Mouse (Mus musculus) induced T-regulatory cell, adult 2 months (primary cell): ENCODE results near the gene Gpatch3.

Source experiments
- DNase-seq: peaks from one replicate; pipeline ENCODE4 v3.0.0-alpha.2; 2012; ENCODE audit warnings: low read depth

Gene Gpatch3

GRCm38 (mm10) chr4:133574070-133574842 lies at the start of gene Gpatch3:
Gene Gpatch3 (plus strand): TSS chr4:133574745.
- DNase-seq = peak; percentile 95

DNA sequence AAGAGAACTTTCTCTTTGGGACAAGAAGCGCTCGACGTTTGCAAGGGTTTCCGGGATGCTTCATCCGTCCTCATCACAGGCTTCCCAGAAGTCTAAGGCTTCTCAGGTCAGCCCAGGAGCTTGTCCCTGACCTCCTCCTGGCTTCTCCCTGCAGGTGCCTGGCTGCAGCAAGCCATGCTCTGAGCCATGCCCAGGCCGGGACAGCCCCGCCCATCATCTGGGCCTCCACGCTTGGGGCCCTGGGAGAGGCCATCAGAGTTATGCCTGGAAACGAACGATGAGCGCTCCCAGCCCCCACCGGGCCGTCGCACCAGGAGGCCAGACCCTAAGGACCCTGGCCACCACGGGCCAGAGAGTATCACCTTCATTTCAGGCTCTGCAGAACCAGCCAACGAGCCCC lies 46.8 kb upstream of the Gpatch3 start:
- DNase-seq = no peak

GRCm38 (mm10) chr4:133532777-133533176 lies 41.8 kb upstream of the Gpatch3 start:
- no peak for DNase-seq

DNA sequence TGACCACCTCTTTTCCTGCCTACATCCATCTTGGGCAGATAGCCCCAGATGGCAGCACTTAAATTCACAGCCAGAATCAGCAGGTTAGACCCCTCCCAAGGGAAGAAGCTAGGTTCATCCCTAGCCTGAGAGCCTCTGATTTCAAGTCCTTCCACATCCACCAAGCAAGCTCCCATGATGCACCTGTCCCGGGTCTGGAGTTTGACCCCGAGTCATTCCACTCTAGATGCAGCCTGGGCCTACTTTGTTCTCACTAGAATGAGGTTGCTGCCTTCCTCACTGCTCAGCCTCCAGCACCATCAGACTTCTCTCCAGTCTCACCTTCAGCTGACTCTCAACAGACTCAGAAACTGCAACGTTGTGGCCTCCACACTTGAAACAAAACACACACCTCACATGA lies 38.5 kb upstream of the Gpatch3 start:
- DNase-seq = no peak

GRCm38 (mm10) chr4:133536652-133537051 lies 37.9 kb upstream of the Gpatch3 start:
- no peak for DNase-seq

GRCm38 (mm10) chr4:133545272-133546231 lies 29.0 kb upstream of the Gpatch3 start, which contains the start of gene Nudc:
Gene Nudc (minus strand): TSS chr4:133545996.
- DNase-seq = peak; percentile 97

- no peak for DNase-seq
Measured at GRCm38 (mm10) chr4:133552029-133552428, 22.5 kb upstream of the Gpatch3 start.

GRCm38 (mm10) chr4:133552768-133553447 lies 21.6 kb upstream of the Gpatch3 start, which contains the start of gene Nr0b2:
Gene Nr0b2 (plus strand): TSS chr4:133553376.
- no peak for DNase-seq

GRCm38 (mm10) chr4:133553448-133554330 lies 20.9 kb upstream of the Gpatch3 start:
- no peak for DNase-seq

DNA sequence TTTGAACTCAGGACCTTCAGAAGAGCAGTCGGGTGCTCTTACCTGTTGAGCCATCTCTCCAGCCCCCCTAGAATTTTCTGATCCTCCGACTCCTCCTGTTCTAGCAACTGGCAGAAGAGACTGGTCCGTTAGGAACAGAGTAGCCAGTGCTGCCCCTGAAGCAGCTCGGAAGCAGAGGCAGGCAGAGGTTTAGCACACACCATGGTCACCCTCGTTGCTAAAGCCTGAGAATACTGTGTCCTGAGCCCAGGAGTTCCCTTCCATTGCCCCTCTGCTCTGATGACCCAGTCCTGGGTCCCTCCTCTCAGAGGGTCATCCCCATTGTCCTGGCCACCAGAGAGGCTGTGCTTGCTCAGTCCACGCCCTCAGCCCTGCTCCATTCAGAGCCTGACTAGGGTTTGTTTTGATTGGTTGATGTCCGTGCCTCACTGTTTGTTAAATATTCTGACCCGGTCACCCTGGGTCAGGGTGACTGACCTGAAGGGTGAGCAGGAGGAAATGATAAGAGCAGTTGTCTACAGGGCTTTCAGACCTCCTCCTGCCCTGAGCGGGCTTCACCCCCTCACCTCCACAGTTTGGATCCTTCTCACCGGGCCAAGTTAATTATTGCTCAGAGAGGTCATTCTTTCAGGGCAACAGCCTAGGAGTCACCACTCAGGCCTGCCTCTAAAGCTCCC lies 17.4 kb upstream of the Gpatch3 start:
- no peak for DNase-seq

DNA sequence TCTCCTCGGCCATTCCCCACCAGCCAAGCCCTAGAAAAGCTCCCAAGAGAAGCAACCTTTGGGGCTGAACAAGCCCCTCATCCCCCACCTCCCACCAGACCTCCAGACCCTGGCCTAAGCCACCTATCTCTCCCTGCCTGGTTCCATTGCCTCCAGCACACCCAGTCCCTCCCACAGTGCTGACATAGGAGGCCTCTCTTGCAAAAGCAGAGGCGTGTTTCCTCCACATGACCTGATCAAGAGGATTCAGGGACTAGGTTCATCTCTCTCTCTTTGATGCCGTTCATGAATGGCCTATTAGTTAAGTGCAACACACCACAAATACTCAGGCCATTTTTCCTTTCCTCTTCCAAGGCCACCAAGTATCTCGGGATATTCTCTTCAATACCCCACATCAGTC lies 14.7 kb upstream of the Gpatch3 start:
- DNase-seq = no peak

DNA sequence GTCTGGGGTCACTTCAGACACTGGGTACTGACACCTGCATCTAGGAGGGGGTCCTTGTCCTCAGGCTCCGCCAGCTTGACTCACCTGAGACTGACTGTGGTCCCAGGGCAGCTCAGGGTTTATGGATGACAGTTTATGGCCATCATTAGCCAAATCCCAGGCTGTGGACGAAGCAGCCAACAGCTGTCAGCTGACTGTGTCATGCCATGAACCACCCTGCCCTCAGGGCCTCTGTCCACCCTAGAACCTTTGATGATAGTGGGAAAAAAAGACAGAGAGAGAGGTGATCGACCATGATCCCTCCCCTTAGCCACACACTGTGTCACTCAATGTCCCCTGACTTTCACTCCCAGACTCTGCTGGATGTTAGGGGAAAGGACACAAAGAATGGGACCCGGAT lies 12.9 kb upstream of the Gpatch3 start:
- no peak for DNase-seq

DNA sequence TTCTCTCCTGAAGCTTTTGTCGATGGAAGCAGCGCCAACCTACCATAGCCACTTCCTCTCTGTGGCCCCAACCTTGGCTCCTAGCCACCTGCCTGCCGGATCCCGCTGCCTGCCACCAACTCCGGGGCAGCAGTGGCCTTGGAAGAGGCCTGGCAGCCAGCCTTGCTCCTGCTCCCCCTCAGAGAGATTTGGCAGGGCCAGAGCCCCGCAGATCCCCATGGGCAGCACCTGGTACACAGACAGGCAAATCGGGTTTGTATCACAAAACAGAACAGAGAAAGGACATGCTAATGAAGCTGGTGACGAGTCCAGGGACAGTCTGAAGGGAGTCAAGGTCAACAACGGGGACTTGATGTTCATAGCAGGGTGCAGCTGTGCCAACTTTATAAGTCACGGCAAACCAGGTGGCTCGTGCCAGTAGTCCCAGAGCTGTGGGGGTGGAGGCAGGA lies 11.4 kb upstream of the Gpatch3 start:
- no peak for DNase-seq

GRCm38 (mm10) chr4:133567251-133567650 lies 7.3 kb upstream of the Gpatch3 start:
- DNase-seq = no peak

- DNase-seq = no peak
Measured at GRCm38 (mm10) chr4:133569291-133570065, 5.1 kb upstream of the Gpatch3 start.

DNA sequence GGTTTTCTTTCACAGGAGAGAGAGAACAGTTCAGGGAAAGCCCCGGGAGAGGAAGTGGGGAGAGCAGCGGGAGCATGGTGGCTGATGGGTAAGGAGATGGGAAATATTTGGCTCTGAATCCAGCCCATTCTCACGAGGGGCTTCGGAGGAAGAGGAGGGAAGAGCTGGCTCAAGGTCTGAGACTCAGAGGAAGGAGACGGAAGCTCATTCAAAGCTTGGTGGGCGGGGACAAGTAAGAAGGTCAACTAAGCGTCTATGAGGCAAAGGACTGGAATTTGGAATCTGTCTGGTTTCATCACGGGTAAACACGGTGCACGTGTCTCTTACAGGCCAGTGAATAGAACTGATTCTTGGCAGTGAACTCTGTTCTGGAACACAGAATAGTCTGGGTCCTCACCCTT lies 4.5 kb upstream of the Gpatch3 start:
- no peak for DNase-seq

- DNase-seq = no peak
Measured at GRCm38 (mm10) chr4:133574843-133575202, 278 bp downstream of the Gpatch3 start.

- DNase-seq = no peak
Measured at GRCm38 (mm10) chr4:133577983-133578382, 3.4 kb downstream of the Gpatch3 start.

DNA sequence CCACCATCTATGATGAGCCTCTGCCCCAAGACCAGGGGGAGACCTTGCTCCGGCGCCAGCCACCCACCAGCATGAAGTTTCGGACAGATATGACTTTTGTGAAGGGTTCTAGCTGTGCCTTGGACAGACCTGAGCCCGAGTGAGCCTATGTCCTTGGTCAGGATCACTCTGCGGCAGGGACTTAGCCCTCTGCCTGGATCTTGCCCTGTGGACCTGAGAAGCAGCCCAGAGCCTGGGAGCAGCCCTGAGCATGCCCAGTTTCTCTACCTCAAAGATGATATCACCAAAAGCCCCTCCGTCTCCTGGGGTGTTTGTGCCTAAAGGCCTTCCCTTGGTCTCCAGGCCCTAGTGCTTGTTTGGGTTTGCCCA lies 9.1 kb downstream of the Gpatch3 start:
- no peak for DNase-seq
